Mouse (Mus musculus) adrenal gland, postnatal 4 days (tissue): ENCODE measurements around the gene Fam136a. TPM values are rescaled to one million over a fixed set of nuclear protein-coding genes. Genes with fewer than 3 reads are reported as not detected.
"Not testable (repeated sequence)": the region's sequence is repeated elsewhere in the genome, so short reads cannot be mapped to it uniquely, and the experiment has no call there.

Experiments used
- DNase-seq, 2 experiments: peaks; one replicate each; pipeline ENCODE4 v3.0.0; 2021 to 2022; ENCODE audit warnings: low spot score in 2 of 2, mixed read lengths in 2 of 2
- total RNA-seq, 2 experiments: library from RNA; stranded (reverse); gene quantifications; 2 replicates each; pipeline ENCODE4 v1.2.3; 2021

Gene Fam136a
- total RNA-seq, 2 experiments from 2014 or later, result 84.1 to 84.5 TPM

DNA sequence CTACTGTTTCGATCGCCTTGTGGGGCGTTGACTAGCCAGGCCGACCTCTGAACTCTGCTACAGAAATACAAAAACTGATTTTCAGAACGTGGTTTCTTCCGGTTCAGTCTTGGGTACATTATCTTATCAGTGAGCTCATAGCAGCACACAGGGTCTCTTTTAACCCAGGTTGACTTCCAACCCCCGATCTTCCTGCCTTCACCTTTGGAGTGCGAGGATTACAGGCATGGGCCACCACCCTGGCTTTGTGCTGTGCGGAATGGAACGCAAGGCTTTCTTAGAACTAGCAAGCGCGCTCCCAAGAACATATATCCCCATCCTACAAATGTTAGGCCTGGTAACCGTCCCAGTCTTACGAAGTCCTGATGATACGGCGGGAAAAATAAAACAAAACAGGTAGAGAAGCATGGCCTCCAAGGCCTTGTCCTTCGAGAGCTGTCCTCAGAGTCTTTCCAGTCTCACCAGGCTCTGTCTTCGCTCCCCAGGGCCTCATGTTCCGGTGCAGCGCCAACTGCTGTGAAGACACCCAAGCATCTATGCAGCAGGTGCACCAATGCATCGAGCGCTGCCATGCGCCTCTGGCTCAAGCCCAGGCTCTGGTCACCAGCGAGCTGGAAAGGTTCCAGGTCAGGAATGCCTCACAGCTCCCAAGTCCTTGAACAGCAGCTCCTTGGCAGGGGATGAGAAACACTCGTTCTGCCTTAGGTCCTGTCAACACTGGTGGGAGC lies 843 bp downstream of the Fam136a start:
- peak; percentile 19 to 53 for DNase-seq

DNA sequence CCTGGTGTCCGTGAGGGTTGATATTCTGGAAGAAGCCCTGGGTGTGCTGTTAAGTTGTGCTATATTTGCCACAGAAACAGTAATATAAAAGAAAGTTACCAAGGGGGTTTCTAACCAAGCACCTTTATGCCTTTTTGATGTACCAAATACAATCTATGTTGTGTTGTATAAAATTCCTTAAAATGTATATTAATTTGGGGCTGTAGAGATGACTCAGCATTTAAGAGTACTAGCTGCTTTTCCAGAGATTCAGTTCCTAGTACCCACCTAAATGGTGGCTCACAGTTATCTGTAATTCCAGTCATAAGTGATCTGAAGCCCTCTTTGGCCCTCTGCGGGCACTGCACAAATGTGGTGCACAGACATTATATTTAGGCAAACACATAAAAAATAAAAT lies 1.4 kb downstream of the Fam136a start:
- DNase-seq, result no peak

DNA sequence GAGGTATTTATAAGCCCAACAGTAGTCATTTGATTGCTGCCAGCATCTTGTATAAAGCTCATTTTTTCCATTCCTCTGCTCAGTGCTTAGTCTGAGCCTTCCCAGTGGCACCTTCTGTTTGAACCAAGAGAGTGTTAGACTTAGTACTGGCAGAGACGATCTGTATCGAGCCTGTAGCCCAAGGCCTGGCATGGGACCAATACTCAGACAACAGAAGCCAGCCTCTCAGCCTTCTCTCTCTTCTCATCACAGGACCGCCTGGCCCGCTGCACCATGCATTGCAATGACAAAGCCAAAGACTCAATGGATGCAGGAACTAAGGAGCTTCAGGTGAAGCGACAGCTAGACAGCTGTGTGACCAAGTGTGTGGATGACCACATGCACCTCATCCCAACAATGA lies 3.0 kb downstream of the Fam136a start:
- no peak for DNase-seq

DNA sequence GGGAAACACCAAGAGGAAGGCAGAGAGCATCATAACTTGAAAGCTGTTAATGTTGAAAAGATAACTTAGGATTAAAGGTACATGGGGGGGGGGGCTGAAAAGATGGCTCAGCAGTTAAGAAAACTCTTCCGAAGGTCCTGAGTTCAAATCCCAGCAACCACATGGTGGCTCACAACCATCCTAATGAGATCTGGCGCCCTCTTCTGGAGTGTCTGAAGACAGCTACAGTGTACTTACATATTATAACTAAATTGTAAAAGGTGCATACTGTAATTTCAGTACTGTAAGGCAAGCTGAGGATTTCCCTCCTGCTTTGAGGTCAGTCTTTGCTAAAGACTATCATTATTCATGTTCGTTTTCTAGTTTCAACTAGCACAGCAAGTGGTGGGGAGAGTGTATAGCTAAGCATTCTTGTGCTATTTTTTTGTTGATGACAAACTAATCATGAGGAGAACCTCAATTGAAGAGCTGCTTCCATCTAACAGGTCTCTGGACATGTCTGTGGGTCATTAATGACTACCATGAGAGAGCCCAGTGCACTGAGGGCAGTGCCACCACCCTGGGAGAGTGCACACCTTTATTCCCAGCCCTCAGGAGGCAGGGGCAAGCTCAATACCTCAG lies 4.8 kb downstream of the Fam136a start:
- DNase-seq, result no peak

DNA sequence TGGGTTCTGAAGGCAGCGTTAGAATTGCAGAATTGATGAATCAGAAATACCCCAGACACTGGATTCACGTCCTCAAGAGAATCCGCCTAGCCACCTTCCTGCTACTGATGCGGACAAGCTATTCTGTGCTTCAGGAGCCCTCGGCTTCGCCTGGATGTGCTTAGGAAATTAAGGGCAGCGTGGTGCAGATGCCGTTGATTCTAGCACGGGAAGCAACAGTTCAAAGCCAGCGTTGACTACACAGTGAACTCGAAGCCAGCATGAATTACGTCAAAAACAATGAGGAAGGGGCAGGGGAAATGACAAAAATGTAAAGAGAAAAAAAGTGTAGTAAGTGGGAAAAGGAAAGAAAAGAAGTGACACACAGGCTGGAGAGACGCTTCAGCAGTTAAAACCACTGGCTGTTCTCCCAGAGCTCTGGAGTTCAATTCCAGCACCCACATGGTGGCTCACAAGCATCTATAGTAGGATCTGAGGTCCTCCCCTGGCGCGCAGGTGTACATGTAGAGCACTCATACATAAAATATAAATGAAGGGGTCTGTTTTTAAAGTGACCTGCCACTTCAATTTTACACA lies 5.4 kb downstream of the Fam136a start, which contains the start of gene Snrpg:
Snrpg (plus strand) TSS at position 541 of the 576 bp plus-strand sequence.
- DNase-seq, result no peak

DNA sequence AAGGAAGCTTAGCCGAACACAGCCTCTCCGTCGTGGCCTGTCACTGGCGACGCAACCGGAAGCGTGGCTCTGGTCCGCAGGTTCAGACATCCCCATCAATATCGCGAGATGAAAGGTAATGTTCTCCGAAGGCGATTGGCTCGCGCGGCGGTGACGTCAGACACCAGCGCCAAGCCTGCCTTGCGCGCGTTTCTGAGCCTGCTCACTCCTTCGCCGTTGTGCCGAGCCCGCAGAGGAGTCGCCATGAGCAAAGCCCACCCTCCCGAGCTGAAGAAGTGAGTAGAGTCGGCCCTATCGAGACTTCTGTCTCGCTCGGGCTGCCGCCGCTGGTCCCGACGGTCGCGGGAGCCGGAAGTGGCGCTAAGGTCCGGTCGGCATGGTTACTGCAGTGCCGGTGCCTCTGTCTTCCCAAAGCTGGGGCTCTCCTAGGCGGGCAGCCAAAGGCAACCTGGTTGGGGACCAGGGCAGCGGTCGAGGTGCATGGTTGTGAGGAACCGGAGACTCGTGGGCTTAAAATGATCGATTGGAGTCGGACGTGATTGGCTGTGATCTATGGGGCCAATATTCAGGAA lies 6.0 kb downstream of the Fam136a start:
- peak; percentile 84 to 88 for DNase-seq

DNA sequence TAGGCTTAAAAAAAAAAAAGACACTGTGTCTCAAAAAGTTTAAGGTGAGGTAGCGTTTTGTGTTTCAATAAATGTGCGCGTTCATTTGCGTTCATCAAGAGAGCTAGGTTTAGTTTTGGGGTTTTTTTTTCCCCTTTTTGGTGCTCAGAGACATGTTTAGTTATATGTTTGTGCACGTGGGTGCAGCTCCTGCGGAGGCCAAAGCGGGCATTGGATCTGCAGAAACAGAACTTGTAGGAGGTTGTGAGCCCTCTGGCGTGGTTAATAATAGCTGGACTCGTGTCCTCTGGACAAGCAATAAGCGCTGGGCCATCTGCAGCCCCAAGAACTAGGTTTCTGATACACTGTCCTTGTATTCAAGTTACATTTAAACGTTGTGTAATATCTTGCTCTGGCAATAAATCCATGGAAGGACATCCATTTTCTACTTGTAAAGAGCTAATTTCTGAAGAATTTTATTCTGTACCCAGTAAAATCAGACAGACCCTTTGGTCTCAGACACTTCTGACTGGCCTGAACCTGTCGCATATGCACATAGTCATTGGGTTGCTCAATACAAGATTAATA lies 6.6 kb downstream of the Fam136a start:
- DNase-seq, result no peak

DNA sequence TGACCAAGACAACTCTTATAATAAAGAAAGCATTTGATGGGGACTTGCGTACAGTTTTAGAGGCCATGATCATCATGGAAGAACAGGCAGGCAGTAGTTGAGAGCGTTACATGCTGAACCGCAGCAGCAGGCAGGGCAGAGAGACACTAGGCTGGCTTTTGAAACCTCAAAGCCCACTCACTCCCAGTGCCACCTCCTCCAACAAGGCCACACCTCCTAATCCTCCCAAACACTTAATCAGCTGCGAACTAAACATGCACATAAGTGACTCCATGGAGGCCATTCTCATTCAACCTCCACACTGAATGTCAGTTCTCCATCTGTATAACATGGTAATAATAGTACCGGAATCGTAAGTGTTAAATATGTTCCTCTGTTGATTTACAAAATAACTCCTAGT lies 8.1 kb downstream of the Fam136a start:
- no peak for DNase-seq

DNA sequence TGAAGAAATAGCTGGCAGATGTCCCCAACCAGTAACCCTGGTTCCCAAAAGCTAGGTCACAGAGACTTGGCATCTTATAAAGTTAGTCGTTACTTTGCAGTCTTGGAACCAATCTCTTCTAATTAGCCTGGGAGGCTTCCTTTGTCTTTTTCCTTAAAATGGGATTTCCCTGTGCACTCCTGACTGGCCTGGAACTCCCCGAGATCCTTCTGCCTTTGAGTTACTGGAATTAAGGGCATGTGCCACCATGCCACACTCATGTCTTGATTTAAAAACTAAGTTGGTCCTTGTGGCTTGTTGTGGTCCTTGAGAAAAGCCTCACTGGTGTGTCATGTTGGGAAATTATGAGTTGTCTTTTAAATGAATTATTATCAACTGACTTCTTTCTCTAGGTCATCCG lies 12.9 kb downstream of the Fam136a start:
- DNase-seq, result no peak

DNA sequence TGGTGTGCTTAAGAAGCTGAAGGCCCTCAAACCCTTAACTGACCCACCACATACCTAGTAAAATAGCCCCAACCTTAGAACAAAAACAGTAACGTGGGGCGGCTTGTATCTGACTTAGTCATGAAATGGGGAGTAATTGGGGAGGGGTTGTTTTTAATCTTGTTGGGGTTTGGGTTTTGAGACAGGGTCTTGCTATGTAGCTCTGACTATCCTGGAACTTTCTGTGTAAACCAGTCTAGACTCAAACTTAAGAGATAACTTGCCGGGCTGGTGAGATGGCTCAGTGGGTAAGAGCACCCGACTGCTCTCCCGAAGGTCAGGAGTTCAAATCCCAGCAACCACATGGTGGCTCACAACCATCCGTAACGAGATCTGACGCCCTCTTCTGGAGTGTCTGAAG lies 14.7 kb downstream of the Fam136a start:
- DNase-seq, result not testable (repeated sequence)

DNA sequence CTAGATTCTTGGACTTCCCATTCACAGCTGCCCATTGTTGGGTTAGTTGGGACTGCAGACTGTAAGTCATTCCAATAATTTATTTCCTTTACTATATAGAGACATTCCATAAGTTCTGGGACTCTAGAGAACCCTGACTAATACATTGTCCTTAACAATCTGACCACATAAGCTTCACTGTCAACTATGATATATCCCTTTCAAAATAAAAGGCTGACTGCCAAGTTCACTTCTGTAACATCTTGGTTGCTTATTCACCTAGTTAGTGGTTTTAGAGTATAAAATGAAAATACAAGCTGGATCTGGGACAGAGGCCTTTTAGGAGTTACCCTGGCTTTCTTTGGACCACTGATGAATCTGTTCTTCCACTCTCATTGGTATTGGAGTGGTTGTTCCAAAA lies 17.1 kb downstream of the Fam136a start:
- no peak for DNase-seq

DNA sequence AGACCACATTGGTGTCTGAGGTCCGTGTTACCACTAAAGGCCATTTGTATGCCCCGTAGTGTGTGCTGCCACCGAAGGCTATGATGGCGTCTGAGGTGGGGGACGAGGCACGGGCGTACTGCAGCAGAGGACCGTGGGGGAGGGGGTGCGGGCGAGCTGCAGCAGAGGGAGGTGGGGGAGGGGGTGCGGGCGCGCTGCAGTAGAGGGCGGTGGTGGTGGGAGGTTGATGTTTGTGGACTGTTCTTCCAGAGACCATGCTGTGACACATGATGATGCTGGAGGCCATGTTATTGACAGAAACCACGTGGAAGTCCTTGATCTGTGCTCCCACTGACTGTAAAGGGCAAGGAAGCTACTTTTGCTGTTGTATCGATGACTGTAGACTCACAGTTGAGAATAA lies 17.9 kb downstream of the Fam136a start:
- no peak for DNase-seq

DNA sequence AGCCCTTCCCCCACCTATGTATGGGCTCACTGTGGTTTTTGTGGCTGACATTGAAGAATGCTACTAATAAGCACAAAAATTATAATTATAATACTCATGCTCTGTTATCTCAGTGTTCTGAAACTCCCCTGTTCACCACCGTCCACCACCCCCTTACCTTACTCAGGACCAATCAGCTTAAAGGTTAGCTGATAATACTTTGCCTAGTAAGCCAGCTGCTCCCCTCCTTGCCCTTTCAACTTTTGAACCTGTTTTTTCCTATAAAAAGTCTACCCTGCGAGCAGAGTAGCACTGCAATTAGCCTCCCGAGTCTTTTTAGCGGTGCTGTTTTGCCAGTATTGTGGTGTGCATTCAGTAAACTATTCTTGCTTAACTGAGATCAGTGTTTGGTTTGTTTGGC lies 19.2 kb downstream of the Fam136a start:
- DNase-seq, result no peak

DNA sequence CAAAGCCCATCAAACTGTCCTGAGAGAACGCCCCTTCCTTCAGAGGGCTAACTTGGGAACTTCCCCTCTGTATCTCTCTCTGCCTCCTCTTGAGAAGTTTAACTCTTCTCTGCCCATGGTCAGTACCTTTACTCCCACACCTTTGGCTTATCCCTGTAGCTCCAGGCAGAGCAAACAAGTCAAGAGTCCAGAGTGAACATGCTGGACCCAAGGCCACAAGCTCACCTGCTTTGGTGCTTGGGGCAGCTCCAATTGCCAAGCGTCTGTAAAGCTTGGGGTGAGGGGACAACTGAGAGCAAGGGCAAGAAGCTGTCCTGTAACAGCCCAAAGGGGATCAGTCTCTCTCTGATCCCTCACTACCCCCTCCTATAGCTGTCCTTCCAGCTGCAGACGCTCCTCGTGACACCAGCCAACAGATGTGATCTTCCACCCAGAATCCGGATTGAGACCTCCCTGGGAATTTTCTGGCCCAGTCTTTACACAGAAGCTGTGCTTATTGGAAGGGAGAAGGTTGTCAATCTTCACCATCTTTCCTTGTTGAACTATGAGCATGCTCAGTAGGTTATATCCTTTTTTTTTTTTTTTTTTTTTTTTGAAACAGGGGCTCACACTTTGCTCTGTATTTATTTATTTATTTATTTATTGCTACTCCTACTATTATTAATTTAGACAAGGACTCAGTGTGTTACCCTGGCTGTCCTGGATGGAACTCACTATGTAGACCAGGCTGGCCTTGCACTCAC lies 20.1 kb downstream of the Fam136a start:
- no peak for DNase-seq

DNA sequence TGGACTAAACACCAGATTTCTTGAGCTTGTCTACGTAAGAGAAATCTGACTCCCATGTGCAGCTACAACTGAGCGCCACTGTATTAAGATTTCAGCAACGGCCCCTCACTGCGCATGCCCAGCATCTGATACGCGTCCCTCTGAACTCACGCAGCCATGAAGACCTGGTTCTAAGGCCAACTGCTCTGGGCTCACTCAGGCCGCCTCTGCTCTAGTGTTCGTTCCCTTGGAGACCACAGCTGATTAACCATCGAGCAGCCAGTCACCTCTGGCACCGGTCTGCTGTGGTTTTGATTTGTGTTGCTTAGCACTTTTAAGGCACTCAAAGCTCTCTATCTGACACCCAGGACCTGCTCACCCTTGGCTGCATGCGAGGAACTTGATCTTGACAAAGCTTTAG lies 21.9 kb downstream of the Fam136a start:
- DNase-seq, result no peak

DNA sequence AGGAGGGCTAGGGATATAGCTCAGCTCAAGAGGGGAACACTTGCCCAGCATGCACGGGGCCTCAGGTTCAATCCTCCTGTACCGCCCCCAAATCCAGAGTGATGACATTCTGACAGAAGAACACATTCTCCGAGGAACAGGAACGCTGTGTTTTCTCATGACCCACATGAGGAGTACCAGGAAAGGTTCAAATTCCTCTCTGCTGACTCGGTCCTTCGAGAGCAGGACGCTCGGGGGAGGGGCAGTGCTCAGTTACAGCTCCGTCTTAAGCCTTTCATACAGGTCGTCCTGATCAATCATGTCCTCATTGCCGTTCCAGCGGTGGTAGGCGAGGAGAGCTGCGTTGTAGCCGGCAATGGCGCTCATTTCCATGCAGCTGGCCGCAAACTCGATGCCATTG lies 23.0 kb downstream of the Fam136a start:
- no peak for DNase-seq

DNA sequence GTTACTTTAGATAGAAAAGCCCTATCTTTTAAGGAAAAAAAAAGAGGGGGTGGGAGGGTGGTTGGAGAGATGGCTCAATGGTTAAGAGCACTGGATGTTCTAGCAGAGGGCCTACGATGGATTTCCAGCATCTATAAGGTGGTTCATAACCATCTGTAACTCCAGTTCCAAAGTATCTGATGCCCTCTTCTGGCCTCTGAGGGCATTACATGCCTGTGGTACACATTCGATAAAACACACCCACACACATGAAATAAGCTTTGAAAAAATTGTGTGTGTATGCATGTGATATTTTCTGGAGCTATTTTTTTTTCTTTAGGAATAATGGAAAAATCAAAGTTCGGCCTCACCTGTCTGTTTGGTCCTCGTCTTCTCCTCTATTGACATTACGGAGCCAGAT lies 25.9 kb downstream of the Fam136a start:
- DNase-seq, result no peak

DNA sequence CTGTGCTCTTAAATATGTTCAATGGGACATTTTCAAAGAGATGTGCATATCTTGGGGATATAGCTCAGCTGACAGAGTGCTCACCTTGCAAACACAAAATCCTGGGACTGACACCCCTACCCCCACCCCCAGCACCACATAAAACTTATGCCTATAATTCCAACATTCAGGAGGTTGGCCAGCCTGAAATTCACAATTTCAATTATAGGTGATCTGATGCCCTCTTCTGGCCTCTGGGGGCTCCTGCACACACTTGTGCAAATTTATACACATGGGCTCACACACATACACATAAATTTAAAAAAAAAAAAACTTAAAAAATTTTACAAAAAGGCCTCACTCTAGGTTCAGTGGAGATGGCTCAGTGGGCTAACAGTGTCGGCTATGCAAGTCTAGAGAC lies 27.7 kb downstream of the Fam136a start:
- no peak for DNase-seq

DNA sequence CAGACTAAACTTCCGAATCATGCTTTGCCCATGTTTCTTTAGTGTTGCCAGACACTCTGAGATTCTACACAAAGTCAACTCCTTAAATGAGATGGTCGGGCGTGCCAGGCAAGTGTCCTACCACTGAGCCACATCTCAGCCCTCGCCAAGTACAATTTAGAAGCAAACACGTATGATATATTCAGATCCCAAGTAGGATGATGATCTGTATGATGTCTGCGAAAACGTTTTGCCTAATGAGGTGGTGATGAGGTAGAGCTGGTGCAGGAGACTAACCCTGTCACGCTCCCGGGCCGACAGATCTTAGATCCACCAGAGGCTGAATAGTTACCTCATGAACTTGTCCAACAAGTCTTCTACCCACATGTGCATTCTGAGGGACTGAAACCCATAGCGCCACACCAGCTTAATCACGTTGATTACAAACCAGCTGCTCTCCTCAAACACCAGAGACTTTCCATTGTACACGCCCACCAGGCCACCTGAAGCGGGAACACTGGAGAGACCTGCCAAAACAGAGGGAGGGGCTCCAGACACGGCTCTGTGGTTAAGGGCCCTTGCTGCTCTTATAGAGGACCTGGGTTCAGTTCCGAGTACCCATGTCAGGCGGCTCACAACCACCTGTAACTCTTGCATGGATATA lies 28.8 kb downstream of the Fam136a start:
- no peak for DNase-seq

DNA sequence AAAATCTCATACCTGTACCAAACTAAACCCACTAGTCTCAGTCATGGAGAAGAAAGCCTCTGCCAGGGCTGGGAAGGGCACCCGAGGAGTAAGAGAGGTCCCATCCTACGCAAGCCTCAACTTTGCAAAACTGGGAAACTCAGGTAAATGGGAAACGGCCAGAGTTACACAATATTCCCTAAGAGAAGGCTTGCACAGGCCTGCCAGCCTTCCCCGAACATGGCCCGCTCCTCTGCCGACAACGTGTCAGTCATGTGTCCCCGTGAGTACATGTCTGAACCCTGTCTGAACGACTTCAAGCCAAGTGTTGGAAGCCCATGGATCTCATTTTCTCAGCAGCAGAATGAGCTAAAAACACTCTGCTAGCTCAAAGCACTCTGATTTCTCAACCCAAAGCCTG lies 29.6 kb downstream of the Fam136a start:
- no peak for DNase-seq

DNA sequence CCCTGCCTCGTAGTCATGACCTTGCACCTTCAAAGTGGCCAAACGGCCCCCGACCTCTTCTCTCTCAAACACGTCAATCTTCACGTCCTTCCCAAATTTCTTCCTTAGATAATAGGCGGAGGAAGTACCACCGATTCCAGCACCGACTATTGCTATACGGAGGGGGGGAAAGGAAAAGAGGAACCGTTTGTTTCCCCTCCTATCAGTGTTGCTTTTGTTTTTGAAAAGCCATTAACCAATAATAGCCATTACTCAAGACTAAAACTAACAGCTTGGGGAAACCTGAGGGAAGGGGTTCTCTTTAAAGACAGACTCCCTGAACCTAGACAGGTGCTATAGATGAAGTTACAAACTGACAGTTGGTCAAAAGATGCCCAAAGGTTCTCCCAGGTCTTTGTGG lies 30.5 kb downstream of the Fam136a start:
- no peak for DNase-seq
